12 mouse cellular contexts compared by ENCODE assay signal in the genomic region with DNA sequence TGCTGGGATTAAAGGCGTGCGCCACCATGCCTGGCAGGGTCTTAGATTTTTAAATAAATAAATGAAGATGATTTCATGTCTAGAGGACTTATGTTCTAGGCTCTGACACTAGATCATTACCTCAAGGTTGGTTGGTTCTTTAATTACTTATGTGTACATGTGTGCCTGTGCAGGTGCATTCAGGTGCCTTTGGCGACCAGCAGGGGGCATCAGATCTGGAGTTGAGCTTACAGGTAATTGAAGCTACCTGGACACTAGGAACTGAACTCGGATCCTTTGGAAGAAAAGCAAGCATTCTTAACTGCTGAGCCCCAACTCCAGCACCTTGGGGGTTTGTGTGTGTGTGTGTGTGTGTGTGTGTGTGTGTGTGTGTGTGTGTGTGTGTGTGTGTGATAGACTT. TPM values are rescaled to one million over a fixed set of nuclear protein-coding genes. Genes with fewer than 3 reads are reported as not detected.
DNase-seq lines count a peak whose midpoint lies in the region; ATAC-seq and TF ChIP-seq lines count a peak whose summit lies in the region.
"Had no signal": no experiment of that assay in that cellular context is flagged by ENCODE, and none has a peak within 500 bp of the region (broad histone marks: within the 10 kb centered on the region; RNA-seq: fewer than 3 reads in every experiment).

No protein-coding gene starts in this region.

- H3K4me3 ChIP-seq in kidney, postnatal 0 days (replicated peaks; ENCODE audit: low read depth, low read length) = no peak overlapping the region
- H3K4me3 ChIP-seq in ES-Bruce4 (ENCODE audit: low read depth, low read length) = no peak overlapping the region
- no peak overlapping the region for H3K4me3 ChIP-seq in embryonic fibroblast, embryonic 13.5 days (ENCODE audit: insufficient read depth, low read length)
- H3K4me3 ChIP-seq: liver, embryonic 13.5 days; megakaryocyte, embryonic 14.5 days had no signal

- no peak for TF ChIP-seq POLR2A in ES-Bruce4 (IDR thresholded peaks at IDR 0.05; ENCODE audit: insufficient read depth, low read length)
- TF ChIP-seq POLR2A in embryonic fibroblast, embryonic 13.5 days (IDR thresholded peaks at IDR 0.05; ENCODE audit: low read depth, low read length) = no peak

- H3K27me3 ChIP-seq in kidney, postnatal 0 days (ENCODE audit: insufficient read depth, low read length) = no peaks in the 10 kb centered on the region
- H3K27me3 ChIP-seq in ES-Bruce4 (ENCODE audit: control insufficient read depth, insufficient read depth, low read length, poor library complexity, severe bottlenecking) = no peaks in the 10 kb centered on the region
- H3K27me3 ChIP-seq: liver, embryonic 13.5 days; megakaryocyte, embryonic 14.5 days had no signal

- peaks cover 15% of the 10 kb centered on the region for H3K4me1 ChIP-seq in kidney, postnatal 0 days (replicated peaks; ENCODE audit: insufficient read depth, low read length)
- H3K4me1 ChIP-seq in ES-Bruce4 (ENCODE audit: control insufficient read depth, insufficient read depth, low read length) = peaks cover 5% of the 10 kb centered on the region
- H3K4me1 ChIP-seq in embryonic fibroblast, embryonic 13.5 days (ENCODE audit: control insufficient read depth, insufficient read depth, low read length) = peaks cover 12% of the 10 kb centered on the region

- DNase-seq in kidney, postnatal 0 days (ENCODE audit: low spot score) = no peak
- DNase-seq in kidney, postnatal 36 days = no peak
- peak; percentile 26 to 27 for DNase-seq in B cell, adult 2 months
- no peak for DNase-seq in gastrocnemius, postnatal 4 days (ENCODE audit: low spot score in 2 of 2)
- DNase-seq in thymus, postnatal 10 days (ENCODE audit: low spot score in 2 of 2) = no peak
- DNase-seq: heart, adult 11 months; liver, embryonic 13.5 days; thymus, postnatal 14 days had no signal

- H3K36me3 ChIP-seq in kidney, postnatal 0 days (ENCODE audit: insufficient read depth, low read length) = no peaks in the 10 kb centered on the region
- no peaks in the 10 kb centered on the region for H3K36me3 ChIP-seq in ES-Bruce4 (ENCODE audit: control insufficient read depth, insufficient read depth, low read length, poor library complexity, severe bottlenecking)
- H3K36me3 ChIP-seq: liver, embryonic 13.5 days had no signal

- peak; percentile 33; the same call in 1 of the 2 replicates for TF ChIP-seq CTCF in kidney, postnatal 0 days (IDR thresholded peaks at IDR 0.05; ENCODE audit: low read depth)
- peak; percentile 81 for TF ChIP-seq CTCF in ES-Bruce4 (IDR thresholded peaks at IDR 0.05; ENCODE audit: low read depth, low read length)
- TF ChIP-seq CTCF in embryonic fibroblast, embryonic 13.5 days (IDR thresholded peaks at IDR 0.05; ENCODE audit: borderline replicate concordance, insufficient read depth, low read length) = no peak

- H3K27ac ChIP-seq in kidney, postnatal 0 days = no peak overlapping the region
- no peak overlapping the region for H3K27ac ChIP-seq in ES-Bruce4 (ENCODE audit: insufficient read depth, low read length)
- H3K27ac ChIP-seq in embryonic fibroblast, embryonic 13.5 days (ENCODE audit: insufficient read depth, low read length) = peak overlapping the region; percentile 97
- H3K27ac ChIP-seq: liver, embryonic 13.5 days had no signal

- TF ChIP-seq EP300 in ES-Bruce4 (IDR thresholded peaks at IDR 0.05; ENCODE audit: insufficient read depth, low read depth, low read length) = no peak

- 80% methylated on average over 4 of the region's 4 CpGs for WGBS in kidney, postnatal 0 days

- no peak overlapping the region for H3K4me2 ChIP-seq in kidney, postnatal 0 days (ENCODE audit: low read length)
- H3K4me2 ChIP-seq: liver, embryonic 13.5 days had no signal

- H3K9me3 ChIP-seq in kidney, postnatal 0 days (replicated peaks; ENCODE audit: low read length) = no peaks in the 10 kb centered on the region
- no peaks in the 10 kb centered on the region for H3K9me3 ChIP-seq in ES-Bruce4 (replicated peaks; ENCODE audit: control insufficient read depth, insufficient read depth, low read length, poor library complexity, severe bottlenecking)
- H3K9me3 ChIP-seq: liver, embryonic 13.5 days; megakaryocyte, embryonic 14.5 days had no signal

- no peak for ATAC-seq in kidney, postnatal 0 days (replicated peaks; ENCODE audit: low FRiP score, low read depth)
- ATAC-seq: inflammation-experienced regulatory T-cells, adult 6 months had no signal

- no peak overlapping the region for H3K9ac ChIP-seq in kidney, postnatal 0 days (ENCODE audit: low read depth, low read length)
- no peak overlapping the region for H3K9ac ChIP-seq in ES-Bruce4 (ENCODE audit: low read depth, poor library complexity, severe bottlenecking)
- H3K9ac ChIP-seq: liver, embryonic 13.5 days had no signal

RNA-seq across cellular contexts. Expression of gene Coq8b, which starts 2.0 kb away (rescaled TPM):
- polyA plus RNA-seq in kidney, postnatal 0 days (2015; fragmentation: Nextera tagmentation; extraction: Ambion mirVana) = 20.8 and 22.0 TPM in 2 replicates
- 7.8 and 10.9 TPM in 2 replicates for polyA plus RNA-seq in ES-Bruce4 (2011; ENCODE audit: insufficient read depth, insufficient read length, low read depth, missing spikeins)
- polyA plus RNA-seq in embryonic fibroblast, embryonic 13.5 days (2011; ENCODE audit: insufficient read length, low read depth, missing spikeins) = 19.4 and 21.6 TPM in 2 replicates
- total RNA-seq in gastrocnemius, postnatal 4 days (2021) = 10 to 100 TPM in 1 of 2 experiments, 1 to 10 TPM in 1; 8.6 to 10.3 TPM

RNA-seq across cellular contexts. Expression of gene Itpkc, which starts 2.3 kb away (rescaled TPM):
- polyA plus RNA-seq in kidney, postnatal 0 days (2015; fragmentation: Nextera tagmentation; extraction: Ambion mirVana) = 3.4 and 3.6 TPM in 2 replicates
- polyA plus RNA-seq in ES-Bruce4 (2011; ENCODE audit: insufficient read depth, insufficient read length, low read depth, missing spikeins) = 10.7 and 11.3 TPM in 2 replicates
- 8.3 and 8.7 TPM in 2 replicates for polyA plus RNA-seq in embryonic fibroblast, embryonic 13.5 days (2011; ENCODE audit: insufficient read length, low read depth, missing spikeins)
- 1 to 10 TPM; 7.2 to 8.5 TPM for total RNA-seq in gastrocnemius, postnatal 4 days (2021)

RNA-seq across cellular contexts. Expression of gene Numbl, which starts 27.5 kb away (rescaled TPM):
- polyA plus RNA-seq in kidney, postnatal 0 days (2015; fragmentation: Nextera tagmentation; extraction: Ambion mirVana) = 12.6 and 13.0 TPM in 2 replicates
- polyA plus RNA-seq in ES-Bruce4 (2011; ENCODE audit: insufficient read depth, insufficient read length, low read depth, missing spikeins) = 32.9 and 38.5 TPM in 2 replicates
- 47.6 and 51.7 TPM in 2 replicates for polyA plus RNA-seq in embryonic fibroblast, embryonic 13.5 days (2011; ENCODE audit: insufficient read length, low read depth, missing spikeins)
- 10 to 100 TPM; 26.3 to 32.3 TPM for total RNA-seq in gastrocnemius, postnatal 4 days (2021)

RNA-seq across cellular contexts. Expression of gene Snrpa, which starts 34.7 kb away (rescaled TPM):
- polyA plus RNA-seq in kidney, postnatal 0 days (2015; fragmentation: Nextera tagmentation; extraction: Ambion mirVana) = 160 and 174 TPM in 2 replicates
- 228 and 239 TPM in 2 replicates for polyA plus RNA-seq in ES-Bruce4 (2011; ENCODE audit: insufficient read depth, insufficient read length, low read depth, missing spikeins)
- 117 and 153 TPM in 2 replicates for polyA plus RNA-seq in embryonic fibroblast, embryonic 13.5 days (2011; ENCODE audit: insufficient read length, low read depth, missing spikeins)
- total RNA-seq in gastrocnemius, postnatal 4 days (2021) = 10 to 100 TPM; 57.3 to 63.7 TPM

RNA-seq across cellular contexts. Expression of gene BC024978, which starts 35.2 kb away (rescaled TPM):
- 2.2 and 3.1 TPM in 2 replicates for polyA plus RNA-seq in kidney, postnatal 0 days (2015; fragmentation: Nextera tagmentation; extraction: Ambion mirVana)
- polyA plus RNA-seq in ES-Bruce4 (2011; ENCODE audit: insufficient read depth, insufficient read length, low read depth, missing spikeins) = 10.9 and 12.6 TPM in 2 replicates
- polyA plus RNA-seq in embryonic fibroblast, embryonic 13.5 days (2011; ENCODE audit: insufficient read length, low read depth, missing spikeins) = 7.3 and 7.7 TPM in 2 replicates
- 10 to 100 TPM; 12.3 to 12.6 TPM for total RNA-seq in gastrocnemius, postnatal 4 days (2021)

Comparison
In these comparisons a context has a peak if more than half of its experiments do, and no peak if none do; other contexts are left out.
1. DNase-seq: peak in B cell, adult 2 months (2 of 2); none in kidney, postnatal 0 days (single experiment), kidney, postnatal 36 days (0 of 2), gastrocnemius, postnatal 4 days (0 of 2) and thymus, postnatal 10 days (0 of 2).